Mouse (Mus musculus): ENCODE data around the gene Taf3. TPM values are rescaled to one million over a fixed set of nuclear protein-coding genes. Genes with fewer than 3 reads are reported as not detected.

The Taf3 gene
- polyA plus RNA-seq, 1 experiment = 13.1 TPM

DNA sequence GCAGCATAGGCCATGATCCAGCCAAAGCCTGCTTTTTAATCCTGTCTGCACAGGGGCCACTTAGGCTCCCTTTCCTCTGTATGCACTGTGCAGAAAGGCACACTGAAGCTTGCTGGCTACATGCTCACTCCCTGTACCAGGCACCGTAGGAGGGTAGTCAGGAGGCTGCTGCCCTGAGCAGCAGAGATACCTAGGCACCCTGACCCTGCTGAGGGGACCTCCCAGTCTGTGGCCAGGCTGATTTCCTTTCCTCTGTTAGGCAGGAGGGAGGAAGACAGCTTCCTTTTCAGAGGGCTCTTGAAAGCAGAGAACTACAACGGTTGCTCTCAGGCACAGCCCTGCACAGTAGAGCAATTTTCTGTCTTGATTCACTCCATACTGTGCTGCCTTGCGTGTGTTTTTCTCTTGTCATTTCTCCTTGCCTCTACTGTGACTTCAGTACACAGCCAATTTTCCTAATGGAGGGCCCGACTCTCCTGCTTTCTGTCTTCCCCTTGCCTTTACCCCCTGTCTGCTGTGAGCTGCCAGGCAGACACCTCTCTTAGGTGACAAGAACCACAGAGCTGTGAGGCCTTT, 177.2 kb downstream of the Taf3 start:
- TF ChIP-seq POLR2A (IDR thresholded peaks at IDR 0.05; ENCODE audit: borderline replicate concordance, insufficient read depth, low read length) (no peak), CTCF (IDR thresholded peaks at IDR 0.05; ENCODE audit: borderline replicate concordance, insufficient read depth, low read depth, low read length) (no peak)
- Histone ChIP-seq H3K27ac (ENCODE audit: insufficient read depth, low read length) (no peak overlapping the region), H3K27me3 (ENCODE audit: control insufficient read depth, insufficient read depth, low read length) (no peaks in the 10 kb centered on the region; the same call in 1 of the 2 replicates), H3K4me1 (ENCODE audit: control insufficient read depth, insufficient read depth, low read length) (no peaks in the 10 kb centered on the region), H3K4me3 (replicated peaks; ENCODE audit: insufficient read depth, low read depth, low read length) (no peak overlapping the region)
- 67% methylated on average over 4 of the region's 4 CpGs for WGBS
- no peak for DNase-seq

DNA sequence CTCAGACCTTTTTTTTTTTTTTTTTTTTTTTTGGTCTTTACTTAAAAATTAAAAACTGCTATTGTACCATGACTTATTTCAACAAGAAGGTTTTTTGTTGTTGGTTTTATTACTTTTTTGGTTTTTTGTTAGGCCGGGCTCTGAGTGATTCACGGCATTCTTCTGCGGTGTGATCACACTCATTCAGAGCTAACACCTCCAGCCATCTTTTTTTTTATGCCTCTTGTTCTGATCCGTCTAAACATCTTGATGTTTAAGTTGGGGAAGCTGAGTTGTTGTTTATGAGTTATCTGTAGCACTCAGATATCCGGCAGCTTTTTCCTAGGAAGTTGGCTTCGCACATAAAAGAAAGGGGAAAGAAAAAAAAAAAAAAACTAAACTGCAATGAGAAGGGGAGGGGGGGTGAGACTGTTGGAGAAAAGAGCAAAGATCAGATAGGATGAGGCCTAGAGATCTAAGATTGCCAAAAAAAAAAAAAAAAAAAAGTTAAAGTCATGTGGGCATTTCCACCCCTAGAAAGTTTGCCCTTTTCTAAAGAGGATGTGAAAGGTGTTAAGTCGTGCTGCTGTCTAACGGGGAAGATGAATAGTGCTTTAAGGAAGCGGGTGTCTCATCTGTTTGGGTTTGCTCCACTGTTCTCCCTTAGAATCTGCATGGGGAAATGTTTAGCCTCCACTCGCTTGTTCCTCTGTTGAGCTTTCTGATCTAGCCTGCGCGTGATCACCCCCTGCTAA, 181.1 kb downstream of the Taf3 start:
- WGBS = 90% methylated on average over 12 of the region's 12 CpGs
- Histone ChIP-seq H3K27me3 (ENCODE audit: control insufficient read depth, insufficient read depth, low read length) (no peaks in the 10 kb centered on the region), H3K4me1 (ENCODE audit: control insufficient read depth, insufficient read depth, low read length) (no peaks in the 10 kb centered on the region), H3K4me3 (replicated peaks; ENCODE audit: insufficient read depth, low read depth, low read length) (no peak overlapping the region), H3K27ac (ENCODE audit: insufficient read depth, low read length) (no peak overlapping the region)
- TF ChIP-seq POLR2A (IDR thresholded peaks at IDR 0.05; ENCODE audit: borderline replicate concordance, insufficient read depth, low read length) = no peak
- no peak for TF ChIP-seq CTCF (IDR thresholded peaks at IDR 0.05; ENCODE audit: borderline replicate concordance, insufficient read depth, low read depth, low read length)
- no peak for DNase-seq

Other genes with a start within 250 kb of the Taf3 start
- gene 4930412O13Rik, start 167.3 kb downstream of the Taf3 start, polyA plus RNA-seq (2012; rRNA removed) = 0.30 TPM in 1 of 2 replicates, not detected in the other
- not detected in 2 replicates for gene 9230102O04Rik, start 159.1 kb downstream of the Taf3 start, polyA plus RNA-seq (2012; rRNA removed)
- 1.2 and 1.3 TPM in 2 replicates for gene Gata3, start 158.6 kb downstream of the Taf3 start, polyA plus RNA-seq (2012; rRNA removed)
- gene Atp5c1, start 31.9 kb upstream of the Taf3 start, polyA plus RNA-seq (2012; rRNA removed) = 527 TPM in 2 replicates
- gene Kin, start 32.0 kb upstream of the Taf3 start, polyA plus RNA-seq (2012; rRNA removed) = 14.8 and 16.7 TPM in 2 replicates
- 1.9 and 3.3 TPM in 2 replicates for gene Itih2, start 82.8 kb upstream of the Taf3 start, polyA plus RNA-seq (2012; rRNA removed)
- 14.9 and 16.1 TPM in 2 replicates for gene Itih5, start 105.0 kb upstream of the Taf3 start, polyA plus RNA-seq (2012; rRNA removed)

All from cerebellum, adult 2 months (tissue).